Mouse (Mus musculus) bone marrow, adult 2 months (tissue): Measurements from ENCODE around the gene Clec4g.

Experiments used
- CTCF ChIP-seq: fragments of 200-500 bp; IDR thresholded peaks from 2 replicates; pipeline ENCODE4 v1.5.1; 2011; ENCODE audit warnings: low read length, control low read depth; ENCODE audit not compliant: control insufficient read depth, insufficient read depth
- POLR2A ChIP-seq: fragments of 200-500 bp; IDR thresholded peaks from 2 replicates; pipeline ENCODE4 v1.6.1; 2011; ENCODE audit warnings: low read depth, mild to moderate bottlenecking, control low read depth, low read length, borderline replicate concordance; ENCODE audit not compliant: control insufficient read depth

DNA sequence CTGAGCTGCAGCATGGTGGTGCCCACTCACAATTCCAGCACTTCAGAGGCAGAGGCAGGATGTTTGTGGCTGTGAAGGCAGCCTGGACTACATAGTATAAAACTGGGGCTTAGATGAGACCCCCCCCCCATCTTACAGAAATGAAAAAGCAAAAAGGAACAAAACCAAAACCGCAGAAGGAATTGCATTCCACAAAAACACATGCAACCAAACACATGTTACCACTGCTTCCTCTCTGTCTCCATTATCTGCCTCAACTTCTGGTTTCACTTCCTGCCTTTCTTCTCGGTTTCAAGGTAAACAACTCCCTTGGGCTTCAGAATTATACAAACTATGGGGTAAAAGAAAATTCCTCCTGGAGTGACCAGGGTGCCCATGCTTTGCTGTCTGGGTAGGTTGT, 8.8 kb downstream of the Clec4g start:
- TF ChIP-seq CTCF = no peak
- TF ChIP-seq POLR2A = no peak
